Mouse (Mus musculus) left cerebral cortex, adult 2 months (tissue): Measurements from ENCODE around the gene Fam120b. TPM values are rescaled to one million over a fixed set of nuclear protein-coding genes. Genes with fewer than 3 reads are reported as not detected.

ENCODE experiments used
- DNase-seq, 2 experiments: peaks; one replicate each; pipeline ENCODE4 v3.0.0; 2021 to 2022; ENCODE audit warnings: low spot score in 2 of 2, mixed read lengths in 1 of 2; ENCODE audit errors: extremely low spot score in 1 of 2
- H3K27ac ChIP-seq: fragments of 200-600 bp; 2 replicates; pipeline ENCODE4 v1.8.1; 2022
- H3K4me3 ChIP-seq: fragments of 200-600 bp; 2 replicates; pipeline ENCODE4 v1.8.1; 2022
- CTCF ChIP-seq: fragments of 200-600 bp; IDR thresholded peaks from 2 replicates; pipeline ENCODE4 v1.8.1; 2022; ENCODE audit warnings: antibody characterized with exemption, mild to moderate bottlenecking, moderate library complexity
- intact Hi-C: fragments of 180-260 bp; cut with DNase I; formaldehyde crosslinking; loops from one replicate; pipeline ENCODE4 v1.15.1; 2025
- long read RNA-seq, 2 experiments: library from polyadenylated mRNA; stranded (forward); transcript quantifications; one replicate each; pipeline ENCODE4 v2.0.0; 2021; ENCODE audit warnings: borderline mapping rate in 2 of 2
- total RNA-seq, 2 experiments: library from RNA; stranded (reverse); gene quantifications; 2 replicates each; pipeline ENCODE4 v1.2.3; 2021

Gene Fam120b
- total RNA-seq = 10 to 100 TPM; 45.3 to 46.1 TPM
- long read RNA-seq, experiment 1, full-length matches to known transcripts = 46 of 76 reads
- long read RNA-seq, experiment 1, partial matches to known transcripts = 7 of 76 reads
- long read RNA-seq, experiment 1, other reads (novel, unspliced or antisense) = 23 of 76 reads
- long read RNA-seq, experiment 2, full-length matches to known transcripts = 25 of 55 reads
- long read RNA-seq, experiment 2, partial matches to known transcripts = 7 of 55 reads
- long read RNA-seq, experiment 2, other reads (novel, unspliced or antisense) = 23 of 55 reads

DNA sequence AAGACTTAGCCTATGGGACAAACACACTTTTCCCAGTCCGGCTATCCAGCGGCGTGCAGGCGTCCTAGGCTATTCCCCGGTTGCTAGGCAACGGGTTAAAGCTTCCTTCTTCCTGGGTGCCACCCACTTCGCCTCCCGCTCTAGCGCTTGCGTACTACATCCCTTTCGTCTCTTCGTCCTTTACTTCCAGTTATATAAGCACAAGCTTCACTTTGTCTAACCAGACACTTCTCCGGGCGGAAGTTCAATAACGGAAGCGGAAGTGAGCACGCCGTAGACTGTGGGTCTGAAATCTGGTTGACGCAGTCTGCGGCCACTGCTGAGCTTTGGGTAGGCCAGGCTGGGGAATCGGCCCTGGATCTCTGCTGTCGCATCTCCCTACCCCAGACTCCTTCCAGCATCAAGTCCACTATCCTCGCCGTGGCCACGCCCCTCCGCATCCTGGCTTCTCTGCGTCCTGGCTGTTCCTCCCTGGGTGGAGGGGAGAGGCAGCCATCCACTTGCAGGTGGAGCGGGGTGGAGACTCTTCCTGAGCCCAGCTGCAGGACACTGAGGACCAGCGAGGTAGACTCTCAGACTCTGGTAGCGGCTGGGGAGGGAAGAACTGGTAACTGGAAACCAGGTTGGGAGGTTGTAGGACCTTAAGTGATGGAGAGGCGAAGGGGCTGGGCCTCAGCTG, at the start of gene Fam120b:
Gene Fam120b (plus strand): TSS at position 206 of the 679 bp plus-strand sequence.
- H3K4me3 ChIP-seq = peak within 1 kb of the TSS; percentile 70
- intact Hi-C loops = loop anchor here (2.0 kb wide), 1 partner anchor 15 kb away; no protein-coding TSS in a partner anchor
- TF ChIP-seq CTCF = no peak
- H3K27ac ChIP-seq = peak within 1 kb of the TSS; percentile 85
- DNase-seq = peak; percentile 83 to 90

DNA sequence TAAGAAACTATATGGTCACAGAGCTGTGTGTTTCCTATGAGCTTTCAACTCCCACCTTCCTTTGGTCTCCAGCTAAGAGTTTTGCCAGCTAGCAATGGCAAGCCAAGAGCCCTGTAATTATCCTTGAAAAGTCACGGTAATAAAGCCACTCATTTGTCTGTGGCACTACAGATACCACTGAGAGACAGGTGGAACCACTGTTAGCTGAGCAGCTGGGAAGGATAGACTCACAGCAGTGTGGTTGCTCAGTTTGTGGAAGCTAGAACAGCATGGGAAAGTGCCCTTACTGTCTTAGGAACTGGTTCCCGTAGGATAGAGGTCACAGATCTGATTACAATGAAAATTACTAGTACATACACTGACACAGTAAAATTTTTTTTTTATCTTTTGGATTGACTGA, 45.9 kb upstream of the Fam120b start:
- TF ChIP-seq CTCF = no peak
- no peak for DNase-seq

DNA sequence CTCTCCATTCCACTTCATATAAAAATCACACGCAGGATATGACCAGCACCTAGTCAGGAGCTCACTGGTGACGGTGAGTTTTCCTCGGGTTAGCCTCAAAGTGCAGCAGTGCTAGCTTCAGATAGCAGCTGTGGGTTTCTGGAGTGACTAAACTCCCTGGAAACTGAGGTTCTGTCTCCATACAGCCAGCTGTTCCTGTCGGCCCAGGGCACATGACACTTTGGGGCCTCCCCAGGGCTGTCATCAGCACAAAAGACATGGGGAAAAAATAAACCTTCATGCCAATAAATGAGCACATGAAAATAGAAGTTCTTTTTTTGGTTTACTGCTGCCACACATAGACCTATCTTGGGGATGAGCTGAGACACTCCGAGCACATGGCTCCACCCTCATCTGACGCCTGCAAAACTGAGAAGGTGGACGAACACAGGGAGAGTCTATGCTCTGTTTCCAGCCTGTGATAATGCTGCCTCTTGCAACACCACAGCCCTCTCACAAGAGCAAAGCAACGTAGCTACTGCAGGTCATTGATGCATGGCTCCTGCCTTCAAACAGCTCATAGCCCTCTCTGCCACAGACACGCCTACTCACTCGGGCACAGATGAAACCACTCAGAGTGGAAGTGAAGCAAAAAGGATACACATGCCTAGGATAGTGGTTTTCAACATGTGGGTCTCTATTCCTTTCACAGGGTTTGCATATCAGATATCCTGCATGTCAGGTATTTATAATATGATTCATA, 43.0 kb upstream of the Fam120b start:
- Histone ChIP-seq H3K4me3 (no peak overlapping the region), H3K27ac (no peak overlapping the region)
- intact Hi-C loops = no loop called here
- no peak for TF ChIP-seq CTCF
- DNase-seq = no peak

More for the DNA sequence above, 45.9 kb upstream of the Fam120b start:
- intact Hi-C loops = no loop called here
- H3K4me3 ChIP-seq = no peak overlapping the region
- no peak overlapping the region for H3K27ac ChIP-seq

DNA sequence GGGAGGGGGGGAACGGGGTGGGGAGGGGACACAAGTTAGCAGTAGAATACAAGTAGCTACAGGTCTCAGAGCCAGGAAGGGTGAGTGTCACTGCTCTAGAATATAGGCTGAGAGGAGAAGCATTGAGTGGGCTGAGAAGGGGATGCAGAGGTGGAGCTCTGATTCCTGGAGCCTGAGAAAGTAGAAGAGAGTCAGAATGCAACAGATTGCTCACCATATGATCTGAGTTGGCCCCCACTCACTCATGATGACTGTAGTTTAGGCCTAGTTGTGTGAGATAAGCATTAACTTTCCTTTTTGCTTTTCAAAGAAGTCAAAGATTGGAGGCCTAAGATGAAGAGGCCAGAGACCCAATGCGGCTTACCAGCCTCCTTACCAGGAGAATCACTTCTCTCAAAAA, 42.0 kb upstream of the Fam120b start:
- DNase-seq = no peak
- no peak for TF ChIP-seq CTCF
- no peak overlapping the region for H3K27ac ChIP-seq
- H3K4me3 ChIP-seq = no peak overlapping the region
- intact Hi-C loops = no loop called here

DNA sequence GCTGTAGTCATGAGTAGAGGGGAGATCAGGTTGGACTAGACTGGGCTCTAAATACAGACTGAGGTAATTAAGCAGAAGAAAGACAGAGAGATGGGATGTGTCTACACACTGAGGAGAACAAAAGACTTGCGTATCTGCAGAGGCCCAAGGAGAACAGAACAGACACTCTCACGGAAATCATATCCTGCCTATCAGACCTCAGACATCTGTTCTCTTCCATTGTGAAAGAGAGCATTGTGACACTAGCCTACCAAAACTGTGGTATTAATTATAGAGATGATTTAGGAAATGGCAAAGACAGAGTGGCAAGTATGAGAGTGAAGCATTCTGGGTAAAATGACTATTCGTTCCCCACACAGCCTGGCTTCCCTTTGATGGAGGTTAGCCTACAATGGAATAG, 40.9 kb upstream of the Fam120b start:
- no peak for DNase-seq
- intact Hi-C loops = no loop called here
- TF ChIP-seq CTCF = no peak
- Histone ChIP-seq H3K4me3 (no peak overlapping the region), H3K27ac (no peak overlapping the region)

DNA sequence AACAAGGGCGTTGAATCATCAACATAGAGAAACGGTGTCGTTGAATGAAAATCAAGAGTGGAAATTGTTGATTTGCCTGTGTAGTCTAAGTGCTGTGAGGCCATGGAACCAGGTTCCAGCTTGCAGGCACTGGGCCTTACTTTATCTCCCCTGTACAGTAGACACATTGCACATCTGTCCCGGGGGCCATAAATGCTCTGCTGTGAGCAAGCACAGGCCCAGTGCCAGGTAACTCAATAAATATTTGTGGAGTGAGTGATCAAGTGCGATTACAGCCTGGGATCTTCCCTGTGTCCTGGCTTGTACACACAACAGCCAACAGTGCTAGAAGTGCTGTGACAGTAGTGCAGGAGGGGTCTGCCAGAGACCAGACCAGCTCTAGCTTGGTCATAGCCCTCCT, 39.5 kb upstream of the Fam120b start:
- no peak for DNase-seq
- TF ChIP-seq CTCF = no peak
- no peak overlapping the region for H3K4me3 ChIP-seq
- intact Hi-C loops = no loop called here
- H3K27ac ChIP-seq = no peak overlapping the region

DNA sequence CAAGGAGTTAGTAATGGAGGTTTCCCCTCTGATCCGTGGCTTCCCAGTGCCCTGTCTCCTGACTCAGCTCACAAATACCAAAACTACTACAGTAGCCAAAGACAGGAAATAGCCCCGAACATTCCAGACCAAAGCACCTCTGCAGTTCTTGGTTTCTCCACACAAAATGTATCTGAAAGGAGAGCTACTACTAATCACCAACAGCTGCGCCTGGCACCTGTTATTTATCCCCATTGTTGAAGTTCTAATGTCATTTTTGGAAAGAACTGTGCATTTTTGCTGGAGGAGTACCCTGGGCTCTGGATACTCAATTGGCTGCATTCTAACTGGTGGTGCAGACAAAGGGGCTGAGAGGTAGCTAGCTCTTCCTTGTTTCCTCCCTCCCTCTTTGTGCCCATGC, 38.9 kb upstream of the Fam120b start:
- no peak for DNase-seq
- H3K27ac ChIP-seq = no peak overlapping the region
- H3K4me3 ChIP-seq = no peak overlapping the region
- TF ChIP-seq CTCF = no peak
- intact Hi-C loops = no loop called here

DNA sequence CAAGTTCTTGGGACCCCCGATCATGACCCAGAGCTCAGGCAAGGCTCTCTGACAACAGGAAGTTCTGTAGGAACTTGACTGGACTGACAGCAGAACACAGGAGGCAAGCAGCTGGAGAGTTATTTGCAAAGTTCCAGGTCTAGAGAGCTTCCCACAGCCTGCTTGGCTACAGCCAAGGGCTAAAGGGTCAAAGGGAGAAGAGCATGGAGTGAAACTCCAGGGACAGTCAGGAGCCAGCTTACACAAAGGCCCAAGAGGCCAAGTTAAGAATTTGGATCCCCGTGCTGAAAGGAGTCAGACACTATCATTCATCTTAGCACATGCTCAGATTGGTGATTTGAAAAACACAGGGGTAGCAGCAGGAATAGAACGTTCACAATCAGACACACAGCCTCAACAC, 32.3 kb upstream of the Fam120b start:
- intact Hi-C loops = no loop called here
- no peak for DNase-seq
- no peak for TF ChIP-seq CTCF

DNA sequence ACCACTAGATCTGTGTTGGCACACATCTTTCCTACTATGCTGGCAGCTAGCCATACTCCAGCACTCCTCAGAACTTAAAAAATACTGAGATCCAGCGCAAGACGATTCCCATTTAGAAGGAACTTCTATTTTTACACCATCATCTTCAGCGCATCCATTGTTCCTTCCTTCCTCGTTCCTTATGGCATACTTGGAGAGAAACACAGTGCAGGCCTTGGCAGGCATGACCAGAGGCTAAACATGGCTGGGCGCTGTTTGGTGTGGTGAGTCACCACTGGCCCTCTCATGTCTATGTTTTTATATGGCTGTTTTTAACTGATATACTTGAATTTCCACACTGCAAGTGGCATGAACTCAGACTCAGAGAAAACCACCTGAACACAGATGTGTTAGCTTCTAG, 30.4 kb upstream of the Fam120b start:
- TF ChIP-seq CTCF = no peak
- no peak for DNase-seq
- intact Hi-C loops = no loop called here
- Histone ChIP-seq H3K27ac (no peak overlapping the region), H3K4me3 (no peak overlapping the region)

More for the DNA sequence above, 32.3 kb upstream of the Fam120b start:
- Histone ChIP-seq H3K4me3 (no peak overlapping the region), H3K27ac (no peak overlapping the region)

DNA sequence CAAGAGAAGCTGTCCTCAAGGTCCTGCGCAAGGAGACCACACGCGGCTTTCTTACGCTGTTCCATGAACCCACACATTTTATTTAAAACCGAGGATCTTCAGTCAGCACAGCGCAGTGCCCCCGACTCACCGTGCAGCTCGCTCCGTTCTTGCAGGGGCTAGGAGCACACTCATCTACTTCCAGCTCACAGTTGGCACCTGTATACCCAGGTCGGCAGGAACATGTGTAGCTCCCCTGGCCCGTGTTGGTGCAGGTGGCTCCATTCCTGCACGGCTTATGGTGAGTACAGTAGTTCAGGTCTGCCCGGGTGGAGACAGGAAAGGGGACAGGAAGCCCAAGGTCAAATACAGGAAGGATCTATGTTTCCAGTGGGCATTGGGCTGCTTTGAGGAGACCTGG, 25.6 kb upstream of the Fam120b start:
- DNase-seq = no peak
- H3K27ac ChIP-seq = no peak overlapping the region
- intact Hi-C loops = no loop called here
- TF ChIP-seq CTCF = no peak
- no peak overlapping the region for H3K4me3 ChIP-seq

DNA sequence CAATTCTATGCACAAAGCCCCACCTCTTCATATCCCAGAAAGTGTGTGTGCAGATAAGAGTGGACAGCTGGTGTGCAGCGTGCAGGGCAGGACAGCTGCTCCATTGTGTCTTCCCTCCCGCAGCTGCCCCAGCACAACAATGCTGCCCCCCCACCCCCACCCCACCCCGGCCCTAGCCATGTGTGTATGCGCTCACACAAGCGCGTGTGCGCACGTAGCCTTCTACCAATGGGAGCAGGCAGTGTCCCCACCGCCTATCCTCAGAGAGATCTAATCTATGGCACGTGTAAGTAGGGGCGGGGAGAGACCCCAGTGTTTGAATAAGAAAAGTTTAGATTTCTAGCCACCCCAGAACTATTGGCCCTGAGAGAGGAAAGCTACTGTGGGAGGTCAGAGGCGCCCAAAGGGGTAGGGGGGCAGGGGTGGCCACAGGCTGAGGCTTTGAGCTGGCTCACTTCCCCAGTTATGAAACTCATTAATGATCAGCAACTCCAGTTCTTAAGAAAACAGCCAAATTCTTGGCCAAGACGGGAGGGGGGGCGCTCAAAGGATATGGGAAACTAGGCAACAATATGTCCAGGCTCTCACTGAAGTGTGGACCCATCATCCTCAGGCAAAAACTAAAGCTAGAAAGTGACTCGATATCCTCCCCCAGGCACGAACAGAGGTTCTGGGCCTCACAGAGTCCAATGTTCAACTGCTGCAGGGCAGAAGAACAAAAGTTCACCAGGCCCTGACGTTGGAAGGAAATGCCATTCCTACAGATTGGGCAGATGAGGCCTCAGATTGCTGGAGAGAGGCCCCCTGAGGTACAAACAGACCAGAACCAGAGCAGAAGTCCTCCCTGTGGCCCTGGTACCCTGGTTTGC, 23.8 kb upstream of the Fam120b start:
- intact Hi-C loops = no loop called here
- Histone ChIP-seq H3K27ac (no peak overlapping the region), H3K4me3 (no peak overlapping the region)
- TF ChIP-seq CTCF = no peak
- peak in 1 of 2 experiments; percentile 7 for DNase-seq
